Mouse (Mus musculus) heart, embryonic 15.5 days (tissue): ENCODE results near the gene Ube2l3. TPM values are rescaled to one million over a fixed set of nuclear protein-coding genes. Genes with fewer than 3 reads are reported as not detected.

Source experiments
- ATAC-seq: fragments of 200-750 bp; cut with Nextera tagmentation; replicated peaks from 2 replicates; pipeline ENCODE4 v1.8.0; 2017; ENCODE audit warnings: low read depth, moderate TSS enrichment; ENCODE audit not compliant: insufficient number of reproducible peaks, insufficient read depth, low FRiP score
- H3K27ac ChIP-seq: fragments of 300-500 bp; sonication (generic); 2 replicates; pipeline ENCODE4 v1.5.1; 2015; ENCODE audit warnings: mild to moderate bottlenecking, inconsistent platforms
- H3K27me3 ChIP-seq: fragments of 300-500 bp; sonication (generic); 2 replicates; pipeline ENCODE4 v1.6.1; 2015; ENCODE audit warnings: inconsistent platforms
- H3K36me3 ChIP-seq: fragments of 300-500 bp; sonication (generic); 2 replicates; pipeline ENCODE4 v1.6.1; 2015; ENCODE audit warnings: mild to moderate bottlenecking, inconsistent platforms
- H3K4me1 ChIP-seq: fragments of 300-500 bp; sonication (generic); replicated peaks from 2 replicates; pipeline ENCODE4 v1.6.1; 2015; ENCODE audit warnings: inconsistent platforms
- H3K4me2 ChIP-seq: fragments of 300-500 bp; sonication (generic); 2 replicates; pipeline ENCODE4 v1.6.1; 2015; ENCODE audit warnings: inconsistent platforms, mild to moderate bottlenecking, moderate library complexity
- H3K4me3 ChIP-seq: fragments of 300-500 bp; sonication (generic); 2 replicates; pipeline ENCODE4 v1.5.1; 2015; ENCODE audit warnings: mild to moderate bottlenecking, inconsistent platforms
- H3K9ac ChIP-seq: fragments of 300-500 bp; sonication (generic); 2 replicates; pipeline ENCODE4 v1.6.1; 2015; ENCODE audit warnings: mild to moderate bottlenecking, inconsistent platforms
- H3K9me3 ChIP-seq: fragments of 300-500 bp; sonication (generic); replicated peaks from 2 replicates; pipeline ENCODE4 v1.6.1; 2016; ENCODE audit warnings: inconsistent platforms
- WGBS: fragments of 180-500 bp; shearing (Covaris S2); methylation state at CpG from one replicate; pipeline ENCODE4 v1.1.7; 2015; ENCODE audit warnings: mixed read lengths; 5-methylcytosine and 5-hydroxymethylcytosine counted together
- polyA plus RNA-seq: library from polyadenylated mRNA; unstranded; fragments of >200 nt; fragmentation: Nextera tagmentation; extraction: Ambion mirVana; gene quantifications from 2 replicates; pipeline ENCODE4 v1.2.1, GENCODE M21; 2015

The Ube2l3 gene
- 255 and 264 TPM in 2 replicates for polyA plus RNA-seq

DNA sequence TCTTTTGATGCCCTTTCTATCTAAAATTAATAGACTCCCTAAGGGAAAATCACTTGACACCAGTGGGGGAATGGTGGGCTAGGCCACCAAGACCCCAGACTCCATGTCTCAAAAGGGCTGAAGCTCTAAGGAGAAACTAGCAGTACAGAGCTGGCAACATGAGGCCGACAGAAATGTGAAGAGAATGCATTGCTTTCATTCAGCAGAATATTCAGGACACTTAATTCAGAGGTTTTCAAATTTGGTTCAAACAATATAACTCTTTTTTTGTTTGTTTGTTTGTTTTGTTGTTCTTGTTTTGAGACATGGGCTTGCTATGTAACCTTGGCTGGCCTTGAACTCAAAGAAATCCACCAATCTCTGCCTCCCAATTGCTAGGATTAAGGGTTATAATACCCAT, at the start of gene Ube2l3:
TSS of gene Ube2l3 (minus strand) at position 101 of the 400 bp plus-strand sequence.
- ATAC-seq: no peak
- 0 out of 2 replicates have a peak within 1 kb of the TSS, but pooled peaks have one; percentile 18 for H3K27ac ChIP-seq
- 84% methylated on average over 1 of the region's 1 CpGs for WGBS
- H3K27me3 ChIP-seq: no peaks in the 10 kb centered on the region
- peaks cover 13% of the 10 kb centered on the region for H3K4me1 ChIP-seq
- no peak within 1 kb of the TSS; the same call in 1 of the 2 replicates for H3K9ac ChIP-seq
- no peaks in the 10 kb centered on the region for H3K9me3 ChIP-seq
- H3K36me3 ChIP-seq: no peaks in the 10 kb centered on the region
- H3K4me2 ChIP-seq: peak within 1 kb of the TSS; percentile 71
- H3K4me3 ChIP-seq: peak within 1 kb of the TSS; percentile 78

DNA sequence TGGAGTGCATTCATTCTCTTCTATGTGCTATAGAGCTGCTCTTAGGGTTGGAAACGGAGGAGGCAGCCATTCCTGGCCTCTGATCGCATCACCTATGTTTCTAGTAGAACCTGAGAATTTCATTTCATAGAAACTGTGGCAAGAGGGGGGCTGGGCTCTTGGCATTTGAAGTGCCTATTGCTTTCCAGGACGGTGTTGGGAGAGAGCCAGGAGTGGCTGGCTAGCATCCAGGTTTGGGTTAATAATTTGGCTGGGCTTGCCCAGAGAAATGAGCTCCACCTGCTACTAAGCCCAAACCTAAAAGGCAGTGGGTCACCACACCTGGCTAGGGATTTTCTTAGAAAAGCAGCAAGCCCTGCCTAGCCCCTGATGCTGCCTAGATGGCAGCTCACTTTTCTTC, 49.1 kb upstream of the Ube2l3 start:
- Histone ChIP-seq H3K9me3 (no peaks in the 10 kb centered on the region), H3K9ac (no peak overlapping the region), H3K36me3 (peaks cover 6% of the 10 kb centered on the region; the same call in 1 of the 2 replicates), H3K4me3 (no peak overlapping the region), H3K4me1 (peaks cover 78% of the 10 kb centered on the region), H3K27ac (no peak overlapping the region), H3K27me3 (no peaks in the 10 kb centered on the region), H3K4me2 (no peak overlapping the region)
- WGBS: 43% methylated on average over 3 of the region's 3 CpGs
- no peak for ATAC-seq

DNA sequence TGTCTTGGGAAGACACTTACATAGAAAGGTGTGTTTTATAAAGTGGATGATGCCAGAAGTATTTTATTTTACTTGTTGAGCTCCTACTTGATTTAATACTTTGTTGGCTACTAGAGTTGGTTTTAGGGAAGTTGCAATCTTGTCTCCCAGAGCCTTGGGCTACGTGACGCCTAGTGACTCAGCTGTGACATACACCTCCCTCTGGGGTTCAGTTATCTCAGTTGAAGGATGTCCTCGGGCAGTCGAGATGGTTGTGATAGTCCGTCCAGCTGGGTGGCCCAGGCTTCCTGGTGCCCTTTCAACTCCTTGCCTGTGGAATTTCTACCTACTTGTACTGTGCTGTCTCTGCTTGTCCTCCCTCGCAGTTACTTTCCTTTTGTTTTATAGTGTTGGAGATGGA, 46.7 kb upstream of the Ube2l3 start:
- ATAC-seq: no peak
- H3K27ac ChIP-seq: no peak overlapping the region
- 29% methylated on average over 6 of the region's 6 CpGs for WGBS

DNA sequence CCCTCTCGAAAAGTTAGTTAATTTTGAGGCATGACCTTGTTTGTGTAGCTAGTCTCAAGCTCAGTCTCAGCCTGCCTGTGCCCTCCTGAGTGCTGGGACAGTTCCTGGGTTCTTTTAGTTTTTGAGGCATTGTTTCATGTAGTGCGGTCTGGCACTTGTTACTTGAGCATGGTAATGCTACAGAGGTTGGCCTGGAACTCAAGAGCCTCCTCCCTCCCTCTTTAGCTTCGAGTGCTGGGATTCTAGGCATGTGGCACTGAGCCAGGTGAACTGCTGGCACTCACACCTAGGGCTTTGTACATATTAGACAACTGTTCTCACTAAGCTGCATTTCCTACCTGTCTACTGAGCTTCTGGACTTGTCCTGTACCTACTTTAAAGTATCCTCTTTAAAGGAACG, 45.3 kb upstream of the Ube2l3 start:
- no peak overlapping the region for H3K4me2 ChIP-seq
- no peak overlapping the region for H3K9ac ChIP-seq
- H3K4me3 ChIP-seq: no peak overlapping the region
- no peaks in the 10 kb centered on the region for H3K36me3 ChIP-seq
- peaks cover 64% of the 10 kb centered on the region for H3K4me1 ChIP-seq
- H3K27ac ChIP-seq: peak overlapping the region; percentile 77
- 39% methylated on average over 4 of the region's 4 CpGs for WGBS
- H3K9me3 ChIP-seq: no peaks in the 10 kb centered on the region
- H3K27me3 ChIP-seq: no peaks in the 10 kb centered on the region
- ATAC-seq: peak; percentile 69

More for the DNA sequence above, 46.7 kb upstream of the Ube2l3 start:
- Histone ChIP-seq H3K9ac (no peak overlapping the region), H3K9me3 (no peaks in the 10 kb centered on the region), H3K4me2 (no peak overlapping the region), H3K36me3 (no peaks in the 10 kb centered on the region), H3K4me1 (peaks cover 68% of the 10 kb centered on the region), H3K4me3 (no peak overlapping the region), H3K27me3 (no peaks in the 10 kb centered on the region)

DNA sequence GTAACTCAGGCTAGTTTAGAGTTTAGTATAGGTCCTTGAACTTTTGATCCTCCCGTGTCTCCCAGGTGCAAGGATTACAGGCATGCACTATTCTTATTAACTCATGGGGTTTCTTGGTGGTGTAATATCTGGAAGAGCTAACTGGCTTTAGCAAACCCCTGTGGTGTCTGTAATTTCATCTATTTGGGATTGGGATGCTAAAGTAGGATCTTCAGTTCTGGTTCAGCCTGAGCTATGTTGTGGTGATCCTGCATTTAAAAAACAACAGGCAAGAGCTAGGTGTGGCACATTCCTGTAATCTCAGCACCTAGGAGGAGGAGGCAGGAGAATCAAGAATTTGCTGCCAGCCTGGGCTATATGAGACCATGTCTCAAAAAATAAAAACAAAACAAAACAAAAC, 42.5 kb upstream of the Ube2l3 start:
- no peak for ATAC-seq
- 80% methylated on average over 1 of the region's 1 CpGs for WGBS
- Histone ChIP-seq H3K36me3 (no peaks in the 10 kb centered on the region), H3K27ac (no peak overlapping the region), H3K4me1 (peaks cover 53% of the 10 kb centered on the region), H3K9me3 (no peaks in the 10 kb centered on the region), H3K4me2 (no peak overlapping the region), H3K9ac (no peak overlapping the region), H3K27me3 (no peaks in the 10 kb centered on the region), H3K4me3 (no peak overlapping the region)

DNA sequence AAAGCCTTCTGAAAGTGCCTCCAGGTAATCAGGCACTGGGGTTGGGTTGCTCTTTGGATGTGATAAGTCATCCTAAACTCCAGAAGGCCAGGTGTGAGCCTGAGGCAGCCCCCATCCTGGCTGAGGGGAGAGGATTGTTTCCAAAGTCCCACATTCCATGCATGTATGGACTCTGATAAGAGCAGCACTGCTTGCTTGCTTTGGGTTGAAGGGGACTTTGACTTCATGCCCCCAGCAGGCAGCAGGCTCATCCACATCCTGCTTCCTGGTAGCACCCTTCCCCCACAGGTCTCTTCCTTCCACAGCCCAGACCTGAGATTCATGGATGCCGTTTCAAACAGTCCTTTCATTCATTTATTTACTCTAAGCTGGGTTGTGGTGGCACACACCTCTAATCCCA, 41.3 kb upstream of the Ube2l3 start:
- Histone ChIP-seq H3K36me3 (no peaks in the 10 kb centered on the region), H3K27me3 (no peaks in the 10 kb centered on the region)

DNA sequence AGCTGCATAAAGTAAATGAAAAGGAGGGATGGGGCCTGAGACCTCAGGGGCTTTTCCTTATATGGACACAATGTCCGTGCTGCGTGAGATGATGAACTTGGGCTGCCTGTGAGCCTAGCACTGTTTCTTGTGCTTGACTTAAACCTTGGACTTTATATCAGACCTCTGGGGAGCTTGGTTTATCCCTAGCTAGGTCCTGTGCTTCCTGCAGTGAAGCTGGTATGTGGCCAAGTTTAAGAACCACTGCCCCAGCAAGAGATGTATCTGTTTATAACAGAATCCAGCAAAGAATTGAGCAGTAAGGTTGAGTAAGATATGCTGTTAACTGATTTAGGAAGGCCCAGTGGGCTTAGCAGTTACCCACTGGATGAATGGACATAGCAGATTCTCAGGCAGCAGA, 37.0 kb upstream of the Ube2l3 start:
- Histone ChIP-seq H3K9ac (no peak overlapping the region), H3K36me3 (no peaks in the 10 kb centered on the region), H3K27ac (no peak overlapping the region), H3K4me1 (peaks cover 73% of the 10 kb centered on the region), H3K4me2 (no peak overlapping the region), H3K27me3 (no peaks in the 10 kb centered on the region), H3K9me3 (no peaks in the 10 kb centered on the region), H3K4me3 (no peak overlapping the region)
- ATAC-seq: no peak
- WGBS: 54% methylated on average over 2 of the region's 2 CpGs

More for the DNA sequence above, 41.3 kb upstream of the Ube2l3 start:
- H3K9me3 ChIP-seq: no peaks in the 10 kb centered on the region
- H3K4me3 ChIP-seq: no peak overlapping the region
- no peak for ATAC-seq
- 0 out of 2 replicates have a peak overlapping the region, but pooled peaks have one; percentile 20 for H3K27ac ChIP-seq
- H3K4me2 ChIP-seq: no peak overlapping the region
- peaks cover 54% of the 10 kb centered on the region for H3K4me1 ChIP-seq
- 19% methylated on average over 1 of the region's 1 CpGs for WGBS
- no peak overlapping the region for H3K9ac ChIP-seq

DNA sequence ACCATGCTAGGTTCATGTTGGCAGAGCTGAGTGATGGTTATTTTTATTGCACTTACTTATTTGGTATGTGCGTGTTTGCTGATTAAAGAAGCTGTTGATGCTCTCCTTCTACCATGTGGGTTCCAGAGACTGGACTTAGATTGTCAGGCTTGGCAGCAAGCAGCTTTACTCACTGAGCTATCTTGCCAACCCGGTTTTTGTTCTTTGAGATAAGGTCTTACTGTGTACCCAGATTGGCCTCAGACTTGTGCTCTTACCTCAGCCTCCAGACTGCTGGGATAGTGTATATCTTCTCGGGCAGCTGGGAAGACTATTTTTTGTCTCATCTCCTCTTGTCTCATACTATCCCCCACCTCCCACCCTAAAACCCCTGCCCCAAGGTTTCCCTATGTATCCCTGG, 35.2 kb upstream of the Ube2l3 start:
- peaks cover 68% of the 10 kb centered on the region for H3K4me1 ChIP-seq
- H3K36me3 ChIP-seq: no peaks in the 10 kb centered on the region
- H3K4me3 ChIP-seq: no peak overlapping the region
- H3K9ac ChIP-seq: no peak overlapping the region
- no peaks in the 10 kb centered on the region for H3K27me3 ChIP-seq
- ATAC-seq: no peak; the same call in 1 of the 2 replicates
- H3K27ac ChIP-seq: peak overlapping the region; percentile 70
- 28% methylated on average over 3 of the region's 3 CpGs for WGBS
- H3K4me2 ChIP-seq: peak overlapping the region; percentile 16; the same call in 1 of the 2 replicates
- H3K9me3 ChIP-seq: no peaks in the 10 kb centered on the region

DNA sequence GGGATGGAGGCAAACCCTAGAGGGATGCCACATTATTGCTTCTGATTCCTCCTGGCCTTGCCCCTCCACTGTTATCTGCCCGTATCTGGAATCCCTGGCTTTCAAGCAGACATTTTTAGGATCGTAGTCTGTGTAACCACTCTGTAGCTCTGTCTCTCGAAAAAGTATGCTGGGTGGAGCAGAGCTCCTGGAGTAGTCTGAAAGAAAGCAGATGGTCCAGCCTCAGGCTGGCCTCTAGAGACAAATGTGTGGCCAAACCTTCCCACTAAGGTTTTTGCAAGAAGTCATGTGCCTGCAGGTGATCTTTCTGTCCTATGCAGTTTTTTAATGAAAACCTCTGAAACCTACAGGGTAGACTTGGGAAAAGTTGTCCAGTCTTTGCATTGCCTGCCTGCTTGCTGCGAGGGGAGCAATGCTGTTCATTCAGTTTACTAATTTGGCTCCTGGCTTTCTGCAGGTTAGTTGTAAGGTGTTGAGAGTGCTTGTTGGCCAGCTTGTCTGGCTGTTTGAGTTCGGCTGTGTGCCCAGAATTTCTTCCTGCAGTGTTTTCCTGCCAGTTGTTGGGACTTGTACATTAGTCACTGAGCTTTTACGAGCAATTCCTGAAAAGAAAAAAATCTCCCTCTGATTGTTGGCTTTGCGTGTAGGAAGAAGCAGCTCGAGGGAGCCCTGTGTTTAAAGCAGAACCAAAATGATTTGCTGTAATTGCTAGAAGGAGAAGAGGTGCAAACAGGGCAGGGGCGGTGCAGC, 32.6 kb upstream of the Ube2l3 start:
- peak overlapping the region; percentile 93 for H3K4me2 ChIP-seq
- H3K27me3 ChIP-seq: no peaks in the 10 kb centered on the region
- WGBS: 17% methylated on average over 9 of the region's 9 CpGs
- H3K9ac ChIP-seq: peak overlapping the region; percentile 98
- H3K4me1 ChIP-seq: peaks cover 60% of the 10 kb centered on the region
- H3K4me3 ChIP-seq: peak overlapping the region; percentile 97
- no peaks in the 10 kb centered on the region for H3K36me3 ChIP-seq
- H3K27ac ChIP-seq: peak overlapping the region; percentile 93
- no peak for ATAC-seq
- no peaks in the 10 kb centered on the region for H3K9me3 ChIP-seq

DNA sequence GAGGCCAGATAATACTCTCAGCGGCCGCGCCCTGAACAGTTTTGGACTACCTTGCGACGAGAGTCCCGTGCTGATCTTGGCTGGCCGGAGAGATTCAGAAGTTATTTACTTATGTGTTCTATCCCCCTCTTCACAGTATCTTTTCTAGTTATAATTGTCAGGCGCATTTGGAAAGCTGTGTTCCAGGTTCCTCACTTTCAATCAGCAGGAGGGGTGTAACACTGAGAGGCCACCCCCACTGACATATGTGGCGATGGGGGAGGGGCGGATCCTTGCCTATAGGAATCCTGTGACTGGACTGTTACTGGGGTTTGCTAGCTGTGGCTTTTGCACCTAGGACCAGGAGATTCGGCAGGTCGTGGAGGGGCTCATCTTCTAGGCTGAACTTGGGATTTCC, 32.0 kb upstream of the Ube2l3 start:
- Histone ChIP-seq H3K27me3 (no peaks in the 10 kb centered on the region), H3K36me3 (no peaks in the 10 kb centered on the region), H3K27ac (peak overlapping the region; percentile 93), H3K4me2 (peak overlapping the region; percentile 93), H3K4me1 (peaks cover 54% of the 10 kb centered on the region), H3K4me3 (peak overlapping the region; percentile 97), H3K9ac (peak overlapping the region; percentile 98), H3K9me3 (no peaks in the 10 kb centered on the region)
- WGBS: 2% methylated on average over 12 of the region's 12 CpGs
- no peak for ATAC-seq

DNA sequence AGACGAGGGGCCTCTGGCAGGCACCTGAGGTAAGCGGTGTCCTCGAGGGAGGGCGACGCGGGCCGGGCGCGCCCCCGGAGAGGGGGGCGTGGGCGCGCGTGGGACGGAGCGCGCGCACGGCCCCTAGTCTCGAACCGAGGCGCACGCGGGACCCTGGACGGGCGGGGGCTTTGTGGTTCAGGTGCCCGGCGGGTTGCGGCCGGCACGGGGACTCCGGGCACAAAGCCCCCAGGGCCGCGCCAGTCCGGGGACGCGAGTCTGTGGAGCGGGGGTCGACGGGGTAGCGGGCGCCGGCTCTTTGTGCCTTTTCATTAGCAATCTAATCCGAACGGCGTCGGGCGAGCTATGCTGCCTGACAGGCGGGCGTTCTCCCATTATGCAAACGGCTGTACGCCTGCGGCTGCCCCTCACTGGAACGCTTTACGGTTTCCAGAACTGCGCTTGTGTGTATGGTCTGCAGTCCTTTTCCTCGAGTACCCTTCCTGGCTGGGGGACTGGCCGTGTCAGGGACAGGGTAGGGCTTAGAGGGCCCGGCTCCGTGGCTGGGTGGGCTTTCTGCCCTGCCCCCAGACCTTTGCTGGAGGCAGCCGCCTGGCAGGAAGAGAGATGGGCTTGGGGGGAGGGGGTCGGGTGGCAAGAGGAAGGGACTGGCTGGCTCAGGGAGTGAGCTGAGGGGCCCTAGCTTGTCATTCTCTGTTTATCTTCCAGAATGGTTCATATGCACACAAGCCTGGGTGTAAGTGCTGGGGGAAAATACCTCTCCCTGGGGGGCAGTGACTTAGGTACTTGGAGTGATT, 31.5 kb upstream of the Ube2l3 start:
- peak; percentile 48 for ATAC-seq
- Histone ChIP-seq H3K27ac (peak overlapping the region; percentile 93), H3K4me3 (peak overlapping the region; percentile 97), H3K36me3 (no peaks in the 10 kb centered on the region), H3K9ac (peak overlapping the region; percentile 98), H3K4me1 (peaks cover 48% of the 10 kb centered on the region), H3K4me2 (peak overlapping the region; percentile 93), H3K9me3 (no peaks in the 10 kb centered on the region), H3K27me3 (no peaks in the 10 kb centered on the region)
- under 1% methylated on average over 62 of the region's 62 CpGs for WGBS
